Mouse (Mus musculus) testis, adult 2 months (tissue): ENCODE measurements around the gene Ctu2. TPM values are rescaled to one million over a fixed set of nuclear protein-coding genes. Genes with fewer than 3 reads are reported as not detected.

Source experiments
- H3K27ac ChIP-seq: fragments of 200-500 bp; 2 replicates; pipeline ENCODE4 v1.5.1; 2012; ENCODE audit warnings: low read depth, low read length; ENCODE audit not compliant: control insufficient read depth, insufficient read depth
- H3K27me3 ChIP-seq: fragments of 200-500 bp; 2 replicates; pipeline ENCODE4 v1.6.1; 2012; ENCODE audit warnings: mild to moderate bottlenecking, low read length, moderate library complexity; ENCODE audit not compliant: control insufficient read depth, insufficient read depth
- H3K36me3 ChIP-seq: fragments of 200-500 bp; 2 replicates; pipeline ENCODE4 v1.6.1; 2012; ENCODE audit warnings: mild to moderate bottlenecking, low read length; ENCODE audit not compliant: control insufficient read depth, insufficient read depth
- H3K4me1 ChIP-seq: fragments of 200-500 bp; 2 replicates; pipeline ENCODE4 v1.6.1; 2012; ENCODE audit warnings: low read length; ENCODE audit not compliant: control insufficient read depth, insufficient read depth
- H3K4me3 ChIP-seq: fragments of 200-500 bp; 2 replicates; pipeline ENCODE4 v1.5.1; 2012; ENCODE audit warnings: low read depth, mild to moderate bottlenecking, low read length, moderate library complexity, mixed read lengths; ENCODE audit not compliant: control insufficient read depth
- CTCF ChIP-seq: fragments of 200-500 bp; IDR thresholded peaks from 2 replicates; pipeline ENCODE4 v1.5.1; 2012; ENCODE audit warnings: low read depth, mild to moderate bottlenecking, inconsistent platforms, low read length, moderate library complexity; ENCODE audit not compliant: control insufficient read depth, insufficient read depth, insufficient replicate concordance
- POLR2A ChIP-seq: fragments of 200-500 bp; IDR thresholded peaks from 2 replicates; pipeline ENCODE4 v1.6.1; 2012; ENCODE audit warnings: low read depth, mild to moderate bottlenecking, inconsistent platforms, low read length, moderate library complexity; ENCODE audit not compliant: control insufficient read depth
- polyA plus RNA-seq: library from polyadenylated mRNA; depleted of rRNA; stranded (reverse); fragments of >200 nt; gene quantifications from 2 replicates; pipeline ENCODE4 v1.2.3, GENCODE M21; 2012; rRNA removed

Ctu2 gene
- polyA plus RNA-seq, 1 experiment, result 37.7 TPM

- no peak overlapping the region for H3K27ac ChIP-seq
- TF ChIP-seq CTCF (no peak), POLR2A (no peak)
These were observed 55.4 kb downstream of the Ctu2 start for GRCm38 (mm10) chr8:122531312-122531711.

More at GRCm38 (mm10) chr8:122531312-122531711, 55.4 kb downstream of the Ctu2 start:
- Histone ChIP-seq H3K27me3 (no peaks in the 10 kb centered on the region), H3K4me3 (no peak overlapping the region), H3K36me3 (no peaks in the 10 kb centered on the region), H3K4me1 (no peaks in the 10 kb centered on the region; the same call in 1 of the 2 replicates)

Other genes with a start within 250 kb of the Ctu2 start
- gene Zfpm1, start 194.0 kb upstream of the Ctu2 start, polyA plus RNA-seq, result 35.2 and 35.7 TPM in 2 replicates
- 0.10 TPM in 1 of 2 replicates, not detected in the other for gene Trhr2, start 115.4 kb upstream of the Ctu2 start, polyA plus RNA-seq
- 19.6 and 22.9 TPM in 2 replicates for gene Zc3h18, start 99.5 kb upstream of the Ctu2 start, polyA plus RNA-seq
- gene Il17c, start 54.1 kb upstream of the Ctu2 start, polyA plus RNA-seq, result 0.16 TPM in 2 replicates
- gene Cyba, start 43.2 kb upstream of the Ctu2 start, polyA plus RNA-seq, result 8.0 and 11.0 TPM in 2 replicates
- gene Mvd, start 32.7 kb upstream of the Ctu2 start, polyA plus RNA-seq, result 6.5 and 6.6 TPM in 2 replicates
- 3.7 and 3.8 TPM in 2 replicates for gene Snai3, start 15.4 kb upstream of the Ctu2 start, polyA plus RNA-seq
- 120 and 122 TPM in 2 replicates for gene Rnf166, start 79 bp upstream of the Ctu2 start, polyA plus RNA-seq
- gene Piezo1, start 75.2 kb downstream of the Ctu2 start, polyA plus RNA-seq, result 6.8 and 9.1 TPM in 2 replicates
- gene Cdt1, start 91.9 kb downstream of the Ctu2 start, polyA plus RNA-seq, result 4.5 and 5.0 TPM in 2 replicates
- 267 and 294 TPM in 2 replicates for gene Aprt, start 100.8 kb downstream of the Ctu2 start, polyA plus RNA-seq
- gene Galns, start 135.3 kb downstream of the Ctu2 start, polyA plus RNA-seq, result 5.9 TPM in 2 replicates
- 100 and 102 TPM in 2 replicates for gene Trappc2l, start 135.5 kb downstream of the Ctu2 start, polyA plus RNA-seq
- not detected in 2 replicates for gene Pabpn1l, start 146.6 kb downstream of the Ctu2 start, polyA plus RNA-seq
- gene Cbfa2t3, start 223.0 kb downstream of the Ctu2 start, polyA plus RNA-seq, result 0.53 and 0.59 TPM in 2 replicates